Mouse (Mus musculus) layer of hippocampus, adult 18-20 months (tissue): ENCODE data around the gene Nelfb. TPM values are rescaled to one million over a fixed set of nuclear protein-coding genes. Genes with fewer than 3 reads are reported as not detected.
A peak's percentile ranks its signal among the peaks of the same experiment; 100 is the strongest.
"Not testable (repeated sequence)": the region's sequence is repeated elsewhere in the genome, so short reads cannot be mapped to it uniquely, and the experiment has no call there.

Experiments used
- DNase-seq, 2 experiments: peaks; one replicate each; pipeline ENCODE4 v3.0.0; 2022; ENCODE audit warnings: low spot score in 2 of 2
- long read RNA-seq: library from polyadenylated mRNA; stranded (forward); transcript quantifications from one replicate; pipeline ENCODE4 v2.0.0, GENCODE M21; 2021
- total RNA-seq, 2 experiments: library from RNA; stranded (reverse); gene quantifications; 2 replicates each; pipeline ENCODE4 v1.2.3; 2021

The Nelfb gene
- 10 to 100 TPM; 56.7 to 60.0 TPM for total RNA-seq
- long read RNA-seq, transcript Nelfb-201 (13 exons, 2,637 nt): major isoform, 113 of 142 reads
- long read RNA-seq, partial matches to known transcripts: 8 of 142 reads
- long read RNA-seq, other reads (novel, unspliced or antisense): 20 of 142 reads

DNA sequence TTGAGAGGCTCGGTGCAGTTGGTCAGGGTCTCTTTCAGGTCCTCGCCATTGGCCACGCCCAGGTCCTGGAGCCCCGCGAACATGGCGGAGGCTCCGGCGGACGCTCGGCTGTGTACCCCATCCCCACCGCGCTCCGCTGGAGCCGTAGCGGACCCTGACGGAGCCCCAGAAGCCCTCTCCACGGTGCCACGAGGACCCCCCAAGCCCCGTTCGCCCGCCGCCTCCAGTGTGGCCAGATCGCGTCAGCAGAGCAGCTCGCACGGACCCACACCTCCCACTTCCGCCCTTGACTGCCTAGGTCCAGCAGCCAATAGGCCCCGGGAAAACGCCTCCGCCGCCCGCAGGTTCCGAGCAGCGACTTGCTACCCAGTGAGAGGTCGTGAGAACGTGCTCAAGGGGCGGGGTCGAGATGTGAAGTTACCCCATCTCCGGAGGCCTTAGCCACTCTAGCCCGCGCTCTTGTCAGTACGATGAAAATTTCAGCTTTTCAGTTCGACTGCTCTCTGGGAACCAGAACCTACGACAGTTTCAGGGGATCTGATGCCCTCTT lies at the start of gene Nelfb:
Nelfb (minus strand) TSS at position 369 of the 550 bp plus-strand sequence.
- DNase-seq: peak; percentile 69 to 84

- DNase-seq: no peak
These were observed 47.6 kb upstream of the Nelfb start for GRCm38 (mm10) chr2:25258887-25259286.

- not testable (repeated sequence) for DNase-seq
These were observed 46.0 kb upstream of the Nelfb start for GRCm38 (mm10) chr2:25257250-25257649.

DNA sequence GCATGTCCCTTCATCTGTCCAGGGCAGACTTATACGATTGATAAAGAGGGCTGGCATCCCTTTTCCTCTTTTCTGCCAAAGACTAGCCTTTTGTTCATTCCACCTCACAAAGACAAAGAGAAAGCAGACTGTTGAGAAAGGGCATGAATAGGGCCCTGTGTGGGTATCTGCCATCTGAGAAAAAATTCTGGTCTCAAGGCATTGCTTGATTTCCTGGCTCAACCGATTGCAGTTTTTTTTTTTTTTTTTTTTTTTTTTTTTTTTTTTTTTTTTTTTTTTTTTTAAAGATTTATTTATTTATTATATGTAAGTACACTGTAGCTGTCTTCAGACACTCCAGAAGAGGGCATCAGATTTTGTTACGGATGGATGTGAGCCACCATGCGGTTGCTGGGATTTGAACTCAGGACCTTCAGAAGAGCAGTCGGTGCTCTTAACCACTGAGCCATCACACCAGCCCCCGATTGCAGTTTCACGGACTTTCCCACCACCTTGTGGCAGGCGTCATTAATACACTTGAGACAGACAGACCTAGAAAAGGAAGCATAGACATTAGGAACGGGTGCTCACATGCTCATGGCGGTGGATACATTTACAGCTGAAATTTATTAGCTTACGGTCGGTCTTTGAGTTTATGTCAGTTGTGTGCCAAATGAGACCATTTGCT lies 45.3 kb upstream of the Nelfb start:
- not testable (repeated sequence) for DNase-seq

DNA sequence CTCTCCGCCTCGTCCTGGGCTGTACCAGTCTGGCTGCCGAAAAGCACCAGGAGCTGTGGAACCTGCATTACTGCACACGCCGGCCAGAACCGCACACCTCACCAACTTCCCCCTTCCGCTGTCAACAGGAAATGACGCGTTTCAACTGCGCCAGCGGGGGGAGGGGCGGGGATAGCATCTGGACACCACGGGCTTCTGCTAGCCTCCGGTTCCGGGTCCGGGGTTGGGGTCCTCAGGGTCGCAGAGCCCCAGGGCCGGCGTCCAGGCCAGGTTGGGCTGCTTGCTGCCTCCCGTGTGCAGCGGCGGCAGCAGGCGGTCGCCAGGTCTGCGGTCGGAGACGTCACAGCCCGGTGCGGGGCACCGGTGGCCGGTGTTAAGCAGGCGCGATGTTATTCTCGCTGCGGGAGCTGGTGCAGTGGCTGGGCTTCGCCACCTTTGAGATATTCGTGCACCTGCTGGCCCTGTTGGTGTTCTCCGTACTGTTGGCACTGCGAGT lies 44.0 kb upstream of the Nelfb start, which contains the start of gene Tmem203:
Tmem203 (plus strand) TSS at position 156 of the 496 bp plus-strand sequence.
- DNase-seq: peak; percentile 78 to 88

- no peak for DNase-seq
These were observed 41.0 kb upstream of the Nelfb start for GRCm38 (mm10) chr2:25252331-25252730.

DNA sequence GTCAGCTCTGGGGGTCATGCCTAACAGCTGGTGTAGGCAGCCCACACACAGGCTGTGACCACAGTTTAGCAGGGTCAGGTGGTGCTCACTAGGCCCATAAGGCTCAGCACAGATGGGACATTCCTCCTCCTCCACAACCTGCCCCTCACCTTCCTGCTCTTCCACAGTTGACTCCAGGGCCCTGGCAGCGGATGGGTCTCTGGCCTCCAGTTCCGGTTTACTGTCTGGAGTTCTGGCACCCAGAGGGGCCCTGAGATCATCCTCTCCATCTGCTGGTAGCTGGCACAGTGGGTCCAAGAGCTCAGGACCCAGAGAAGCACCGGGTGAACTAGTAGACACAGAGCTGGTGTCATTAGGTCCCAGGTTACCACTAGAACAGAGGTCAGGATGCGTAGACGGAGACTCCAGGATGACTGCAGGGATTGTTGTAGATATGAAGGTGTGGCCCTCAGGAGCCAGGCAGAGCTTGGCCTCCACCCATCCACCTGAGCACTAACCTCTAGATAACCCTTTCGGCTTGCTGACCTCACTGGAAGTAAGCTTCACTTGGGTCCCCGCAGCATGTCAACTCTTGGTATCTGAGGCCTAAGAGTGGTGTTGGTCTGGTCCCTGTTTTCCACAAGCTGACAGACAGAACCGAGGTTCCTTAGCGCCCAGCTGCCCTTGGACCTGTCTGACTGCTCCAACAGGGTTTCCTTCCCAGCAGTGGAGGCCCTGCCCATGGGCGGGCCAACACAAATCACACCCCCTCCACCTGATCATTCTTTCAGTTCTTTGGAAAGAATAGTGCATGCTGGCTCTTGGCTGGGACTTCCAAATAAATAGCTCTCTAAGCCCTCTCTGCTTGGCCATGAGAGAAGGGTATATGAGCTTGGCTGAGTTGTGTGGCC lies 35.1 kb upstream of the Nelfb start, which contains the start of gene AL732309.1:
AL732309.1 (minus strand) TSS at position 681 of the 890 bp plus-strand sequence.
- no peak for DNase-seq

GRCm38 (mm10) chr2:25244144-25244543 lies 32.9 kb upstream of the Nelfb start:
- no peak for DNase-seq

GRCm38 (mm10) chr2:25243342-25243741 lies 32.1 kb upstream of the Nelfb start:
- DNase-seq: no peak

GRCm38 (mm10) chr2:25242101-25242506 lies 30.8 kb upstream of the Nelfb start, which contains the start of the genes Rnf208 and Cysrt1:
Rnf208 (plus strand) TSS chr2:25242255.
Cysrt1 (minus strand) TSS chr2:25242452.
- peak in 1 of 2 experiments; percentile 50 for DNase-seq

DNA sequence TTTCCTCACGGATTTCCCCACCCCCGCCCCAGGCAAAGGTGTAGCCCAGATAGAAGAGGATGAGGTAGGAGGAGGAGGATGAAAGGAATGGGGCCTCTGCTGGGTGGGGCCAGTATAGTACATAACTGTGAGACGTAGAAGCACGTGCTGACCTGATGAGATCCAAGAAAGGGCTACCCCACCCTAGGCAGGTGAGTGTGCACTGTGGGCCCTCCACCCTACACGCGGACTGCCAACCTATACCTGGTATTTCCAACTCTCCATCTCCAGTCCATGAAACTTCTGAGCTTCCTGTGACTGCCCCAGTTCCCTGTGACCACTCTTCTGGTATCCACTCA lies 30.1 kb upstream of the Nelfb start:
- DNase-seq: no peak

DNA sequence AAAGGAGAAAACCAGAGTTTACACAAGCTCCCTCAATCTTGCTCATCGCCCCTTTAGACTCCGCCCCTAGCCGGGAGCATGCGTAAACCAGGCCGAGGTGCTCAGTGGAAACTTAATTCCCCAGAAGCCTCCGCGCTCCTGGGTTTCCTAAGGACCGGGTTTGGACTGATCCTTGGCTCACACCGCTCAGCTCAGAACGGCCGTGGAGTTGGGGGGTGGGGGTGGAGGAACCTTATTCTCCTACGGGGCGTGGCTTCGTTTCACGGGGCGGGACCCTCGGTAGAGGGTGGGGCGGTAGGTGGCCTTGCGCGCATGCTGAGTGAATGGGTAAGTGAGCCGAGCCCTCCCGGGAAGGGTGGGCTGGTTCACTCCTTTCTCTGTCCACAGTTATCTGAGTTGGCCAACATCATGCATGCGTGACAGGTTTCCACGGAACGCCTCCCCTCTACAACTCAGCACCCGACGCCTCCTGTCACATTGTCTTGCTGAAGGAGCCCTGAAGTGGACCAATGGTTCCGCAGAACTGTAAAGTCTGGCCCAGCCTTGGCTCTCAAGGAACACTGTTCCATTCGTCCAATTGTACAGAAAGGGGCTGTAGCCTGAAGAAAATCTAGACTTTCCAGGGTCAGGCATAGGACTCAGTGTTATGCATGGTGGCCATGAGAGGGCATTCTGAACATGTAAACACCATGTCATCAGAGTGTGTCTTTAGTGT lies 29.6 kb upstream of the Nelfb start:
- DNase-seq: peak; percentile 58 to 77

GRCm38 (mm10) chr2:25240310-25240709 lies 29.0 kb upstream of the Nelfb start:
- no peak for DNase-seq

DNA sequence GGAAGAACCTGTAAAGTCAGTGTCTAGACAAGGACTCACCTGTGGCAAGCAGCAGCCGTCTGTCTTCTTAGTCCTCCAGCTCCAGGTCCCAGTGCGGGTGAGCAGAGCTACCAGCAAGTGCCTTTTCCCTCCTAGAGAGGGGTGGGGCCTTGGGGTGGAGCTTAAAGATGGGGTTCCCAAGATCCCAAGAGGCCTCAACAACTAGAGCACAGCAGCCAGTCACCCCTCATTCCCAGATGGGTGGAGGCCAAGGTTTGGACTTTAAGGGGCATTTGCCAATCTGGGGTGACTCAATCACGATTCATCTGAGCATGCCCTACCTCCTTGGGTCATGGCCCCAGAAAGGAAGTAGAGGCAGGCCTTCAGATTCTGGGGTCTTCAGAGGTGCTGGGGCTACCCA lies 28.5 kb upstream of the Nelfb start:
- DNase-seq: no peak

DNA sequence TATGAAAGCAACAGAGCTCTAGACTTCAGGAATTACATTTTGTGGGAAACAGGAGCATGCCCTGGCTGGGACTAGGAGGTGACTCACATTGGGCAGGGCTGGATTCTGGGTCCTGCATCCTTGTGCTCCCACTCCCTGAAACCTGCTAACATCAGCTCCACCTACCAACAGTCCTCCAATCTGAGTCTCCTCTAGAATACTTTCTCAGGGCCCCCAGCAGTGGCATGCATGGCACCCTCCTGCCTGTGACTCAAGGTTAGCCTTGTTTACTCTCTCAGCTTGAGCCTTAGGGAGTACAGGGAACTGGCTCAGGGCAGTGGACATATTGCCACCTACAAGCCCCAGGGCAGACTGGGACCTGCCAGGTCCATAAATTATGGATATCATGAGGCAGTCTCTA lies 26.8 kb upstream of the Nelfb start:
- no peak for DNase-seq

GRCm38 (mm10) chr2:25237522-25237921 lies 26.2 kb upstream of the Nelfb start:
- DNase-seq: no peak

DNA sequence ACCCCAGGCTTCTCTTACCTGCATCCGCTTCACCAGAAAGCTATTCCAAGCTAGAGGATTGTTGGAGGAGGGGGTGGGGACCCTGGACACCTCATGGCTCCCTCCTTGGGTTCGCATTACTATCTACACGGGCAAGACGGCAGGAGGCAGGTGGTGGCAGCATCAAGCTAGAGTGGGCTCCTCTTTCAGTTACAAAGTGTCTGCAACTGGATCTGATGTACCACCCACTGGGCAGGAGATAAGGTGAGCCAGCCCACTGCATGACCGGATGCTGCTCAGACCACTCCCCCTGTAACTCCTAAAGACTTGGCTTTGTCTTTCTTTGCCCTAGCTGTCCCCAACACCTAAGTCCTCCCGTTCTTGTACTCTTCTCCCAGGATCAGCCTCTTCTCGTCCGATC lies 25.3 kb upstream of the Nelfb start, which contains the start of gene Rnf224:
Rnf224 (minus strand) TSS at position 174 of the 400 bp plus-strand sequence.
- no peak for DNase-seq

- DNase-seq: no peak
These were observed 23.4 kb upstream of the Nelfb start for GRCm38 (mm10) chr2:25234551-25235220.

DNA sequence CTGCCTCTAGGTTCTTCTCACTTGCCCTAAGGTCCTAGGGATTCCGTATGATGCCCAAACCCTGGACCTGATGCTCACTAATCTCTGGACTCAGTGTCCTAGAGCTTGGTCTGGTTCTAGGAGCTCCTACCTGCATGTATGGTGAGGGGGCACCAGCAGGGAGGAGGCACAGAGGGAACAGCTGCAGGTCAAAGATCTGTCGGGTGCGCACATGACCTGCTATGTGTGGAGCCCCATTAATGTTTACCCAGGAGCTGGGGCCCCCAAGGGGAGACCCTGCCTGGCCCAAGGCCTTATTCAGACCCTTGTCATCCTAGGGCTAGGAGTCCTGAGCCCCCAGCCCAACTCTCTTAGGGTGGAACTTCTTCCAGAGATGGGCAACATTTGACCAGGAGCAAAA lies 22.8 kb upstream of the Nelfb start, which contains the start of gene Slc34a3:
Slc34a3 (minus strand) TSS at position 315 of the 400 bp plus-strand sequence.
- no peak for DNase-seq

- no peak for DNase-seq
These were observed 22.1 kb upstream of the Nelfb start for GRCm38 (mm10) chr2:25233421-25233820.
